Mouse (Mus musculus): ENCODE measurements around the gene Gm45062. TPM values are rescaled to one million over a fixed set of nuclear protein-coding genes. Genes with fewer than 3 reads are reported as not detected.

Gm45062 gene
- polyA plus RNA-seq, 1 experiment from 2014 or later: 15.4 TPM

DNA sequence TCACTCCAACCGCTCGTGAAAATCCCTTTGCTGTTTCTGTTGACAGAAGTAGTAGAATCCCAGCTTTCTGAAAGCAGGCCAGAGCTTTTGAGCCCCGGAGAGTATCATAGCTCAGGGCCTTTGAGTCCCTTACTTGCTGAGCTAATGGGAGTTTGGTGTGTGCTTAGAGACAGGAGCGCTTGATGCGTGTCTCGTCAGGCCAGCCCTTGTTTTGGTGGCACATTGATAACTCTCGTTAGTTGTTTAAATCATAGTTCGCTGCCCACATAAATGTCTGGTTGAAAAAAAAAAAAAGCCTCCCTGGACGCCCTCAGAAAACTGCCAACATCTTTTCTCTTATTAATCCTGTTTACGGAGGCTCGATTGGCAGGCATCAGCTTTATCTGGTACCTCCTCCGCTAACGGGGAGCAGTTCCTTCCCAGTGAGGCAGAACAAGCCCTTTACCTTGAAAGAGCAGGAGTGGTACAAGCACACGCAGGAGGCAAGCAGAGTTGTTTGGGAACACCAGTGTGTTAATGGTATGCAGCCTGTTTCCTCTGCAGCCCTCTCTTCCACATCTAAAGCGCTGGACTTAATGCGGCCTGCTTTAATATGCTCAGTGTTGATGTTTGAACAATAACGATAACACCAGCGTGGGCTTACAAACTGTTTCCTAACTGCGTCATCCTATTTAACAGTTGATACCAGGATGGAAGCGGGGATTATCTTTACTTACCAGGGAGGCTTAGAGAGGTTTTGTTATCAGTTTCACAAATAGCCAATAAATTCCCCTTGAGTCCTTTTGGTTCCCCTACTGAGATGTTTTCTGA lies 228.0 kb downstream of the Gm45062 start:
- DNase-seq: peak; percentile 59
- Histone ChIP-seq H3K9me3 (ENCODE audit: control insufficient read depth, low read length) (no peaks in the 10 kb centered on the region), H3K4me3 (replicated peaks; ENCODE audit: low read depth, low read length) (0 out of 2 replicates have a peak overlapping the region, but pooled peaks have one; percentile 1), H3K27ac (replicated peaks; ENCODE audit: low read depth, low read length) (peak overlapping the region; percentile 52), H3K9ac (replicated peaks; ENCODE audit: low read length) (peak overlapping the region; percentile 3; the same call in 1 of the 2 replicates), H3K4me1 (ENCODE audit: control insufficient read depth, insufficient read depth, low read length) (peaks cover 12% of the 10 kb centered on the region; the same call in 1 of the 2 replicates), H3K36me3 (ENCODE audit: control insufficient read depth, insufficient read depth, low read length) (no peaks in the 10 kb centered on the region), H3K4me2 (ENCODE audit: low read length) (peak overlapping the region; percentile 30), H3K27me3 (ENCODE audit: control insufficient read depth, insufficient read depth, low read length) (no peaks in the 10 kb centered on the region)
- 22% methylated on average over 20 of the region's 20 CpGs for WGBS
- peak; percentile 46; the same call in 1 of the 2 replicates for ATAC-seq (ENCODE audit: low FRiP score, low TSS enrichment)

DNA sequence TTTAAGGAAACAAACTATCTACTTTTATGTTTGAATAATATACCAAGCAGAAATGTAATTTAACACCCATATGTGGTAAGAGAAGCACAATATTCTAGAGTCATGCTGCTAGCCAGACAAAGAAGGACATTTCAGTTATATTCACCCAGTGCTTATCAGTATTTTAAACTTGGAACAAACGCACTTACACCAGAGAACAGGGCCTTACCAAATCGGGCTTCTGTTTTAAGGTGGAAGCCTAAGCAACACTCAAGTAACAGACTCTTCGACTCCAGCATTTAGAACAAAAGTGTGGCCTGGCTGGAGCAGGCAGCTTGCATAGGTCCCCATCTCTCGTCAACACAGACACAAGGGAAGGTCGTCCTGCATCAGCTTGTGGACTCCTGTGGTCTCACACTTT lies 229.0 kb downstream of the Gm45062 start:
- peaks cover 12% of the 10 kb centered on the region; the same call in 1 of the 2 replicates for H3K4me1 ChIP-seq (ENCODE audit: control insufficient read depth, insufficient read depth, low read length)
- 68% methylated on average over 5 of the region's 5 CpGs for WGBS
- H3K4me2 ChIP-seq (ENCODE audit: low read length): no peak overlapping the region
- DNase-seq (no peak), ATAC-seq (ENCODE audit: low FRiP score, low TSS enrichment) (no peak)
- no peaks in the 10 kb centered on the region for H3K36me3 ChIP-seq (ENCODE audit: control insufficient read depth, insufficient read depth, low read length)
- H3K27ac ChIP-seq (replicated peaks; ENCODE audit: low read depth, low read length): no peak overlapping the region
- no peaks in the 10 kb centered on the region for H3K9me3 ChIP-seq (ENCODE audit: control insufficient read depth, low read length)
- no peak overlapping the region for H3K4me3 ChIP-seq (replicated peaks; ENCODE audit: low read depth, low read length)
- H3K9ac ChIP-seq (replicated peaks; ENCODE audit: low read length): no peak overlapping the region
- no peaks in the 10 kb centered on the region for H3K27me3 ChIP-seq (ENCODE audit: control insufficient read depth, insufficient read depth, low read length)

DNA sequence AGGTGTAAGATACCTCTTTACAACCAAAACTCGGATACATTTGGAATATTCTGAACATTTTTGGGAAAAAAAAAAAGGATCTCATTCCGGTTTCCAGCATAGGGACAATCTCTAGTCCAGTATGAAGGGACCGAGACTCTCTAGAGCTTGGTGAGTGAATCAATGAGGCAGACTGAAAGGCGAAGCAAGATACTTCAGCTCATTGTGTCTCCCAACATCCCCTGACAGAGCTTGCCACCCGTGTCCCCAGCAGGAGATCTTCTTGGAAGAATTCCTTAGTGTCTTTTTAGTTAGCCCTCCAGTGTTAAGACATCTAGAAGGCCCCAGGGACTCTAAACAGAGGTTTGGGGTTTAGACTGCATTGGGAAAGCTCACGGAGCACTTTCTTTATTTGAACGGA lies 230.0 kb downstream of the Gm45062 start:
- Histone ChIP-seq H3K4me1 (ENCODE audit: control insufficient read depth, insufficient read depth, low read length) (peaks cover 12% of the 10 kb centered on the region; the same call in 1 of the 2 replicates), H3K27ac (replicated peaks; ENCODE audit: low read depth, low read length) (no peak overlapping the region), H3K9me3 (ENCODE audit: control insufficient read depth, low read length) (no peaks in the 10 kb centered on the region), H3K4me2 (ENCODE audit: low read length) (no peak overlapping the region), H3K36me3 (ENCODE audit: control insufficient read depth, insufficient read depth, low read length) (no peaks in the 10 kb centered on the region), H3K9ac (replicated peaks; ENCODE audit: low read length) (no peak overlapping the region), H3K4me3 (replicated peaks; ENCODE audit: low read depth, low read length) (no peak overlapping the region), H3K27me3 (ENCODE audit: control insufficient read depth, insufficient read depth, low read length) (no peaks in the 10 kb centered on the region)
- no peak for DNase-seq
- ATAC-seq (ENCODE audit: low FRiP score, low TSS enrichment): no peak
- 65% methylated on average over 7 of the region's 7 CpGs for WGBS

DNA sequence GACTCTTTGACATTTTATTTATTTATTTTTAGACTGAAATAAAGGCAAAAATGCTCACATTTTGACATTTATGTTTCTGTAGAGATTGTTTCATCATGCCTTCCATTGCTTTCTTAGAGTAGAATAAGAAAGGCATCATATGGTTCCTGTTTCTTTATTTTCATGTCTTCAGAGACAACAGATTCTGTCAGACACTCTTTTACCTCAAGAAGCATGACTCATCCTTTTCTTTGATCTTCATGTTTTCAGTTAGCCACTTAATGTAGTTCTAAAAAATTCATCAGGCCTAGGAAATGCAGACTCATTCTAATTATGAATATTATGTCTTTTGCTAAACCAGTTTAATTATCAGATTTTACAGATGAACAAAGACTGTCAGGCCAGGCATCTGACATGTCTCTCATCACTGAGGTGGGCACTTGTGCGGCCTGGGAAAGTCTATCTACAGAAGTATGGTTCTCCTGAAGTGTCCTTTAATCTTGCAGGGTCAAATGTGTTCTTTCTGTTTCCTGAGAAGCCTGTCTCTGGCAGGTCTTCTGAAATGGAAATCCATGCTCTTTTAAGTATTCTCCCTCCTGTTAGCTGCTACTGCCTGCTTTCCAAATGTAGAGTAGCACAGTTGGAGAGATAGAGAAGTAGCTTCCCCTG lies 230.8 kb downstream of the Gm45062 start:
- H3K27ac ChIP-seq (replicated peaks; ENCODE audit: low read depth, low read length): no peak overlapping the region
- no peak overlapping the region for H3K4me2 ChIP-seq (ENCODE audit: low read length)
- DNase-seq: no peak
- ATAC-seq (ENCODE audit: low FRiP score, low TSS enrichment): no peak
- no peaks in the 10 kb centered on the region for H3K36me3 ChIP-seq (ENCODE audit: control insufficient read depth, insufficient read depth, low read length)
- H3K9me3 ChIP-seq (ENCODE audit: control insufficient read depth, low read length): no peaks in the 10 kb centered on the region
- no peak overlapping the region for H3K9ac ChIP-seq (replicated peaks; ENCODE audit: low read length)
- H3K4me1 ChIP-seq (ENCODE audit: control insufficient read depth, insufficient read depth, low read length): peaks cover 12% of the 10 kb centered on the region; the same call in 1 of the 2 replicates
- no peak overlapping the region for H3K4me3 ChIP-seq (replicated peaks; ENCODE audit: low read depth, low read length)
- H3K27me3 ChIP-seq (ENCODE audit: control insufficient read depth, insufficient read depth, low read length): no peaks in the 10 kb centered on the region
- WGBS: 81% methylated on average over 1 of the region's 1 CpGs

DNA sequence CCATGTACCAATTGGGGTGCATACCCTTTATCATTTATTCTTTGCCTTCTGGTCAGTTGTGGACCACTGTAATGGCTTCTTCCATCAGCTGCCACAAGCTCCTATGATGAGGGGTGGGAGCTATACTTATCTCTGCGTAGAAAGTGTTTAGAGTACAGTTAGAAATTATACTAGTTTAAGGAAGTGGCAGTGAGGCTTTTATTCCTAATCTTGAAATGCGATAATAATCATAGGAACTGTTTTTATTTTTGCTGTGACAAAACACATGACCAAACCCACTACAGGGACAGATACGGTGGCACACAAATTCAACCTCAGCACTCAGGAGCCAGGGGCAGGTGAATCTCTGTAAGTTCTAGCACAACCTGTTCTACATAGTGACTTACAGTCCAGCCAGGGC lies 233.0 kb downstream of the Gm45062 start:
- Histone ChIP-seq H3K4me2 (ENCODE audit: low read length) (no peak overlapping the region), H3K9ac (replicated peaks; ENCODE audit: low read length) (no peak overlapping the region), H3K27me3 (ENCODE audit: control insufficient read depth, insufficient read depth, low read length) (no peaks in the 10 kb centered on the region), H3K4me1 (ENCODE audit: control insufficient read depth, insufficient read depth, low read length) (peaks cover 5% of the 10 kb centered on the region; the same call in 1 of the 2 replicates), H3K36me3 (ENCODE audit: control insufficient read depth, insufficient read depth, low read length) (no peaks in the 10 kb centered on the region), H3K4me3 (replicated peaks; ENCODE audit: low read depth, low read length) (no peak overlapping the region), H3K9me3 (ENCODE audit: control insufficient read depth, low read length) (no peaks in the 10 kb centered on the region), H3K27ac (replicated peaks; ENCODE audit: low read depth, low read length) (no peak overlapping the region)
- ATAC-seq (ENCODE audit: low FRiP score, low TSS enrichment) (no peak), DNase-seq (no peak)
- 95% methylated on average over 3 of the region's 3 CpGs for WGBS

DNA sequence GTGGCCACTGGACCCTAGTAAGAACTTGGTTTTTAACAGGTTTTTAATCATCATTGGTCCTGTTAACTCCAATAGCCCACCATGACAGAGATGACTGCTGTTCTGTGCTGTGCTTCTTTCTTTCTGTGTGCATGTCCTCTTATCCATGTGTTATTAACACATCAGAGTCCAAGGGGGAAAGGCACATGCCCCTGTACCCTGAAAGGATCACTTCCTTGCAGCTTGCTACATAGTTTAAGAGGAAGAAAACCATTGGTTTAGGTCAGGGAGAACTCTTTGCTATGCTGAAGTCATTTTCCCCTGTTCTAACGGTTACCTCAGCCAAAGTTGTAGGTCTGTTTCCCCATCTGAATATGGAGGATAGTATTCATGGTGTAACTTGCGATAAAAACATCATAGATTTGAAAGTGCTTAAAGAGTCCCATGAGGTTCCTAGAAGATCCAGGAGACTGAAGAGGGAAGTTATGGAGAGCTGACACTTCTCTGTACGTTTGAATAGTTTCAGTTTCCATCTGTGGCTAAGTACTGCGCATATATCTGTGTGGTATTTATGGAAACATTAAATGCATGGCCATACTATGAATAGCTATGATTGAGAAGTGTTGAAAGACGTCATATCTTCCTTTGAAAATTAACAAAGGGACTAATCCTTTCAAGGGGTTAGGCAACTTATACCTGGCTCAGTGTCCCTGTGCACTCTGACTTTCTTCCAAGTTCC lies 236.0 kb downstream of the Gm45062 start:
- Histone ChIP-seq H3K4me1 (ENCODE audit: control insufficient read depth, insufficient read depth, low read length) (no peaks in the 10 kb centered on the region), H3K36me3 (ENCODE audit: control insufficient read depth, insufficient read depth, low read length) (no peaks in the 10 kb centered on the region), H3K9me3 (ENCODE audit: control insufficient read depth, low read length) (no peaks in the 10 kb centered on the region), H3K27ac (replicated peaks; ENCODE audit: low read depth, low read length) (no peak overlapping the region), H3K9ac (replicated peaks; ENCODE audit: low read length) (no peak overlapping the region), H3K27me3 (ENCODE audit: control insufficient read depth, insufficient read depth, low read length) (no peaks in the 10 kb centered on the region), H3K4me2 (ENCODE audit: low read length) (no peak overlapping the region), H3K4me3 (replicated peaks; ENCODE audit: low read depth, low read length) (no peak overlapping the region)
- ATAC-seq (ENCODE audit: low FRiP score, low TSS enrichment): no peak
- no peak for DNase-seq
- WGBS: 86% methylated on average over 5 of the region's 5 CpGs

DNA sequence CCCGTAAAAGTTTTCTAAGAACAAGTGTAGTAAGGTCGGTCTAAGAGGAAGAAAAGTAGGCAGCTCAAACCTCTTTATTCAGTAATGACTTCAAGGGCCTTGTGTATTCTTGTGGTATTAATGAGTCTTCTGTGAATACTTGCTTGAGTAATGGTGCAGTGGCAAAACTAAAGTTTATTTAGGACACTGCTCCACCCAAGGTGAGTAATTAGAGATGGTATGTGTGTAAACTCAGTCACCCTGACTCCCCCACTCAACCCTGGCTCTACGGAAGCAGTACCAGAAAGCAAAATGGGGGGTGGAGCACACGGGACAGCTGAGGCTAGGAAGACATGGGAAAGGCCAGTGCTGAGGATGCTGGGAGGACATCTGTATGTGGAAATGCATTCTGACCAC lies 236.6 kb downstream of the Gm45062 start:
- no peak overlapping the region for H3K4me3 ChIP-seq (replicated peaks; ENCODE audit: low read depth, low read length)
- H3K9me3 ChIP-seq (ENCODE audit: control insufficient read depth, low read length): no peaks in the 10 kb centered on the region
- DNase-seq (no peak), ATAC-seq (ENCODE audit: low FRiP score, low TSS enrichment) (no peak)
- no peaks in the 10 kb centered on the region for H3K27me3 ChIP-seq (ENCODE audit: control insufficient read depth, insufficient read depth, low read length)
- no peaks in the 10 kb centered on the region for H3K4me1 ChIP-seq (ENCODE audit: control insufficient read depth, insufficient read depth, low read length)
- no peak overlapping the region for H3K4me2 ChIP-seq (ENCODE audit: low read length)
- H3K36me3 ChIP-seq (ENCODE audit: control insufficient read depth, insufficient read depth, low read length): no peaks in the 10 kb centered on the region
- 80% methylated on average over 4 of the region's 4 CpGs for WGBS
- no peak overlapping the region for H3K9ac ChIP-seq (replicated peaks; ENCODE audit: low read length)
- no peak overlapping the region for H3K27ac ChIP-seq (replicated peaks; ENCODE audit: low read depth, low read length)

DNA sequence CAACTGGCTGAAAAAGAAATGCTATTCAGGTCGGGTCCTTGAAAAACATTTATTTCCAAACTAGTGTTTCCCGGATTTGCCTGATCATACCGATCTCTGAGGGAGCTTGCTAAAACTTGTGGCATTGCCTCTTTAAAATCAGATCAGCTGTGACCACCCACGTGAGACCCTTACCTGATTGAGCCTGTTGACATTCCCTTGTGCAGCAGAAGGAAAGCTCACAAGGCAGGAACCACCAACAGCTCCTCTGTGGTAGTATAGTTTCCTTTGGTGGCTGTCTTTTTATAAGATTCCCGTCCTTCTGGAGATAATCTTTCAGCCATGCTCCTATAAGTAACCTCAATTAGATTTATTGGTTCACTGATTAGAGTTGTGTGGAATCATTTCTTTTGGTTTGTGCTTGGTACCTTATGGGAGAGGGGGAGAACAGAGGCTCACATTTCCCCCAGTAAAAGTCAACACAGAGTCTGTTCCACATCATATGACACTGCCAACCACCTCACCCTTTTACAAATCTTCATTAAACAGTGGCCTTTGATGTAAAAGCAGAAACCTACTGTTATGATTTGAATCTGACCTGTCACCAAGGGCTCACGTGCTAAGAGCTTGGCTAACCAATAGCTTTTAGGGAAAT lies 238.1 kb downstream of the Gm45062 start:
- Histone ChIP-seq H3K36me3 (ENCODE audit: control insufficient read depth, insufficient read depth, low read length) (no peaks in the 10 kb centered on the region), H3K9me3 (ENCODE audit: control insufficient read depth, low read length) (no peaks in the 10 kb centered on the region), H3K27me3 (ENCODE audit: control insufficient read depth, insufficient read depth, low read length) (no peaks in the 10 kb centered on the region), H3K4me2 (ENCODE audit: low read length) (no peak overlapping the region), H3K9ac (replicated peaks; ENCODE audit: low read length) (no peak overlapping the region), H3K4me3 (replicated peaks; ENCODE audit: low read depth, low read length) (no peak overlapping the region), H3K27ac (replicated peaks; ENCODE audit: low read depth, low read length) (no peak overlapping the region), H3K4me1 (ENCODE audit: control insufficient read depth, insufficient read depth, low read length) (no peaks in the 10 kb centered on the region)
- 76% methylated on average over 6 of the region's 6 CpGs for WGBS
- ATAC-seq (ENCODE audit: low FRiP score, low TSS enrichment) (no peak), DNase-seq (no peak)

Measured in midbrain, embryonic 14.5 days (tissue).